10 mouse cellular contexts compared by ENCODE assay signal in the genomic region with DNA sequence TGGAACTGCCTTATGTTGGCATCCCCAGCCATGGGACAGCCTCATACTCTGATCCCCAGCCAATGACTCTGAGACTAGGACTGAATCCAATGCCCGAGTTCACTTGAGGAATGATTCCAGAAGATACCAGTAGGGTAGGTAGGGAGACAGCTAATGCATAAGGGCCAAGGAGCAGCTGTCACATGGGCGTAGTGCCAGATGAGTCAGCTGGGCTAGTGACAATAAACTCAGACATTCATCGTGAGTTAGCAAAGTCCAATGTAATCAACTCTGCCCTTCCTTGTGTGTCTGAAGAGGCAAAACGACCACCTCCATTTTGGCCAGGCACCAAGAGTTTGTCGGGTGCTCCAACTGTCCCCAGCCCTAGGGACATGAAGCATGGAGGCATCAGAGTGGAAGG.
A peak's percentile ranks its signal among the peaks of the same experiment; 100 is the strongest.
DNase-seq lines count a peak whose midpoint lies in the region; ATAC-seq and TF ChIP-seq lines count a peak whose summit lies in the region.
"Had no signal": no experiment of that assay in that cellular context is flagged by ENCODE, and none has a peak within 500 bp of the region (broad histone marks: within the 10 kb centered on the region; RNA-seq: fewer than 3 reads in every experiment).

No protein-coding gene starts in this region.

- ATAC-seq in heart, embryonic 11.5 days (replicated peaks; ENCODE audit: insufficient number of reproducible peaks, low FRiP score, low TSS enrichment), result no peak
- no peak for ATAC-seq in forebrain, embryonic 12.5 days (ENCODE audit: low FRiP score)

- TF ChIP-seq CTCF in brain, embryonic 14.5 days (IDR thresholded peaks at IDR 0.05; ENCODE audit: borderline replicate concordance, extremely low read depth, insufficient read depth, insufficient read length), result no peak

- H3K4me1 ChIP-seq in heart, embryonic 11.5 days (ENCODE audit: control insufficient read depth, insufficient read depth, low read length), result no peaks in the 10 kb centered on the region
- H3K4me1 ChIP-seq in forebrain, embryonic 12.5 days, result no peaks in the 10 kb centered on the region
- H3K4me1 ChIP-seq: embryonic facial prominence, embryonic 12.5 days had no signal

- no peaks in the 10 kb centered on the region for H3K27me3 ChIP-seq in heart, embryonic 11.5 days (ENCODE audit: control insufficient read depth, insufficient read depth, low read length)
- H3K27me3 ChIP-seq in forebrain, embryonic 12.5 days, result no peaks in the 10 kb centered on the region
- H3K27me3 ChIP-seq: CH12.LX; embryonic facial prominence, embryonic 12.5 days had no signal

- no peaks in the 10 kb centered on the region for H3K36me3 ChIP-seq in heart, embryonic 11.5 days (ENCODE audit: control insufficient read depth, insufficient read depth, low read length)
- H3K36me3 ChIP-seq in forebrain, embryonic 12.5 days (replicated peaks), result no peaks in the 10 kb centered on the region
- H3K36me3 ChIP-seq: embryonic facial prominence, embryonic 12.5 days had no signal

- WGBS in heart, embryonic 11.5 days (ENCODE audit: insufficient replicate concordance), result 72% methylated on average over 5 of the region's 5 CpGs
- WGBS in forebrain, embryonic 12.5 days, result 78% methylated on average over 5 of the region's 5 CpGs

- H3K27ac ChIP-seq in heart, embryonic 11.5 days (ENCODE audit: low read depth, low read length), result no peak overlapping the region
- H3K27ac ChIP-seq in forebrain, embryonic 12.5 days, result no peak overlapping the region
- H3K27ac ChIP-seq: embryonic facial prominence, embryonic 12.5 days had no signal

- no peaks in the 10 kb centered on the region for H3K9me3 ChIP-seq in heart, embryonic 11.5 days (replicated peaks; ENCODE audit: control insufficient read depth, low read length)
- no peaks in the 10 kb centered on the region for H3K9me3 ChIP-seq in forebrain, embryonic 12.5 days
- H3K9me3 ChIP-seq: embryonic facial prominence, embryonic 12.5 days had no signal

- no peak for TF ChIP-seq POLR2A in brain, embryonic 14.5 days (IDR thresholded peaks at IDR 0.05; ENCODE audit: borderline replicate concordance, extremely low read depth, insufficient read depth, insufficient read length, poor library complexity, severe bottlenecking)

- no peak overlapping the region for H3K9ac ChIP-seq in heart, embryonic 11.5 days (ENCODE audit: low read depth, low read length)
- H3K9ac ChIP-seq in forebrain, embryonic 12.5 days, result no peak overlapping the region
- H3K9ac ChIP-seq: embryonic facial prominence, embryonic 12.5 days had no signal

- no peak overlapping the region for H3K4me2 ChIP-seq in heart, embryonic 11.5 days
- H3K4me2 ChIP-seq in forebrain, embryonic 12.5 days, result no peak overlapping the region
- H3K4me2 ChIP-seq: embryonic facial prominence, embryonic 12.5 days had no signal

- H3K4me3 ChIP-seq in heart, embryonic 11.5 days (ENCODE audit: low read depth, low read length), result no peak overlapping the region
- no peak overlapping the region for H3K4me3 ChIP-seq in forebrain, embryonic 12.5 days (replicated peaks)
- H3K4me3 ChIP-seq: embryonic facial prominence, embryonic 12.5 days had no signal

- DNase-seq in heart, adult 18-20 months, result peak; percentile 82 to 85
- peak; percentile 73 for DNase-seq in 3134 (ENCODE audit: extremely low read depth, insufficient read length, low spot score)
- DNase-seq in brain, embryonic 14.5 days (ENCODE audit: low read depth), result peak; percentile 75
- peak; percentile 77 for DNase-seq in heart, adult 8-10 months (ENCODE audit: low spot score)
- DNase-seq in lung, postnatal 36 days, result peak; percentile 70
- DNase-seq in thymus, postnatal 14 days, result no peak
